Mouse (Mus musculus) embryo, embryonic 10.5 days (tissue): ENCODE results near the gene Pheta2.
"Not testable (repeated sequence)": the region's sequence is repeated elsewhere in the genome, so short reads cannot be mapped to it uniquely, and the experiment has no call there.

Source experiments
- DNase-seq: peaks from one replicate; pipeline ENCODE4 v3.0.0-alpha.2; 2015; ENCODE audit warnings: low spot score

The Pheta2 gene

GRCm38 (mm10) chr15:82368851-82369250 lies 30.1 kb downstream of the Pheta2 start:
- no peak for DNase-seq

- no peak for DNase-seq
Observed at GRCm38 (mm10) chr15:82372446-82372845, 33.7 kb downstream of the Pheta2 start.

DNA sequence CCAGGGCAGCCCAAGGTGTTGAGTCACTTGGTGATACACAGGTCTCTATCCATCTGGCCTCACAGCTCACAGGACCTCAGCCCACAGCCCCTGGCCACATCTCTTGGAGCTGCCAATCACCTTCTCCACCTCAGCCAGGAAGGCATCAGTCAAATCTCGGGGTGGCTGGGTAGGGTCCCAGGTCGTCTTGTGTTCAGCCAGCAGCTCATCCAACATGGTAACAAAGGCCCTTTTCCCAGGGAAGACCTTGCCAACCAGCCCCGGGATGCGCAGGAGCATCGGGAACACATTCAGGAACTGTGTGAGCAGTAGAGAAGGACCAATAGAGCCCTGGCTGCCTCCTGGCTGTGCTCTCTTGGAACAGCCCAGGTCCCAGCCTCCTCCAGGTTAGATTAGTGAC lies 34.2 kb downstream of the Pheta2 start:
- DNase-seq, result no peak

- DNase-seq, result no peak
Observed at GRCm38 (mm10) chr15:82374437-82374836, 35.7 kb downstream of the Pheta2 start.

DNA sequence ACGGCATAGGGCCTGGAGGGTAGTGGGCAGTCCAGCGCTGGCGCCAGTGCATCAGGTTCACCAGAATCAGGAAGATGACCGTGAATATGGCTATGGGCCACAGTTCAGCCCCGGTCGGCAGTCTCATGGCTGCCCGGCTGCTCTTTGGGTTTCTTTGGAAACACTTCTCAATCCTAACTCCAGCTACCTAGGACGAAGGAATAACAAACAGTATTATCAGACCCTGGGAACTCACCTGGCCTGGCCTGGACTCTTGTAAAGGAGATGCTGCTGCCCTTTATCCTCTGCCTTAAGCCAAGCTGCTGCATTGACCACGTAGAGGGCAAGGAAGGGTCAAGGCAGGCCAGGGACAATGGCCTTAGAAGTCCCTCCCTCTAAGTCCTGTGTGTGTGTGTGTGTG lies 37.1 kb downstream of the Pheta2 start:
- no peak for DNase-seq

GRCm38 (mm10) chr15:82376393-82377138 lies 37.8 kb downstream of the Pheta2 start:
- no peak for DNase-seq

DNA sequence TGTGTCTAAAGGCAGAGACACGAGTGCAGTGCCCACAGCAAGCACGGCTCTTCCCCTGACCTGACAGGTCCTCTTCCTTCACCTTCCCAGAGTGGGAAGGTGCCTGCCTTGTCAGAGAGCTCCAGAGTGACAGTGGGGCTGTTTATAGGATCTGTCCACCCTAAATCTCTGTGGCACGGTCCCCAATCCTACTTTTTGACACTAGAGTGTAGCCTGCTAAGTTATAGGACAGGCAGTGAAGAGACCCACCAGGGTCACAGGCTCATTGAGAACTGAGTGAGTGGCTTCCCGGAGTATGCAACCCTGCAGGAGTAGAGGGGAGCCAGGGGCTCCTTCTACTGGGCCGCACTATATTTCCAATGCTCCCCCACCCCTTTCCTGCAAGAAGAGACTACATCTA lies 39.0 kb downstream of the Pheta2 start:
- DNase-seq, result no peak

DNA sequence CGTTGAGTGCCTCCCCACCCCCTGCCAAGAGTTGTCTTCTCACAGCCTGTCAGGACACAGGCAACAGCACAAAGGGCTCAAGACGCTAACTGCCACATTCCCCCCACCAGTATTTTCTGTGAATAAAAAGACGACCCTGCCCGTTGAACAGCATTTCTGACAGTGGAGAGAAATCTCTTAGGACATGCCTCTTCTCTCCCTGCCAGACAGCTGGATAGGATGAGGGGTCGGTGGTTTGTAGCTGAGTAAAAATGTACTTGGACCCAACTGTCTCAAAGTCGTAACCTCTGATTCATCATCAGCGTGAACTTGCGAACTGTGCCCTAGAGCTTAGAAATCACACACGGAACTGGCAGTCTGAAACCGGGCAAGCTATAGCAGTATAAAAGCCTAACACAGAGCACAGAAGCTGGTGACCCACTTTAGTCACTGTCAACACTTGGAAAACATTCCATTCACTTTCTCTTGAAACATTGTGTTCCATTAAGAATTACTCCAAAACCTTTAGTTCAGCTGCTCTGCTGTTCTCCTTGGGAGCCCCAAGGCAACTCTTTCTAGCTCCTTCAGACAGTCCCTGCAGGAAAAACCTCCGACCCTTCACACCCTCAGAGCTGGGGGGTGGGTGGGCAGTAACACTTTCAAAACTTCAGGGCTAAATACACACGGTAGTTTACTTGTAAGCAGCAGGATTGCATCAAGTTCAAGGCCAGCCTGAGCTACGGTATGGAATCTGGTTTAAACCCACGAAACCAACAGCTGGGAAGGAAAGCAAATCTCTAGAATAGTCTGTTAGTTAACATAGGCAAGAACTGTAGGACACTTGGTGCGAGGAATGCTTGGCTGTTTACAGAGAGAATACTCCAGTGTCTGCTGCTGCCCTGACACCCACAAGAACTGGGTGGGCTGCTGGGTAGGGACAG lies 39.8 kb downstream of the Pheta2 start:
- DNase-seq, result peak; percentile 18

- DNase-seq, result no peak
Observed at GRCm38 (mm10) chr15:82379511-82379870, 40.7 kb downstream of the Pheta2 start.

DNA sequence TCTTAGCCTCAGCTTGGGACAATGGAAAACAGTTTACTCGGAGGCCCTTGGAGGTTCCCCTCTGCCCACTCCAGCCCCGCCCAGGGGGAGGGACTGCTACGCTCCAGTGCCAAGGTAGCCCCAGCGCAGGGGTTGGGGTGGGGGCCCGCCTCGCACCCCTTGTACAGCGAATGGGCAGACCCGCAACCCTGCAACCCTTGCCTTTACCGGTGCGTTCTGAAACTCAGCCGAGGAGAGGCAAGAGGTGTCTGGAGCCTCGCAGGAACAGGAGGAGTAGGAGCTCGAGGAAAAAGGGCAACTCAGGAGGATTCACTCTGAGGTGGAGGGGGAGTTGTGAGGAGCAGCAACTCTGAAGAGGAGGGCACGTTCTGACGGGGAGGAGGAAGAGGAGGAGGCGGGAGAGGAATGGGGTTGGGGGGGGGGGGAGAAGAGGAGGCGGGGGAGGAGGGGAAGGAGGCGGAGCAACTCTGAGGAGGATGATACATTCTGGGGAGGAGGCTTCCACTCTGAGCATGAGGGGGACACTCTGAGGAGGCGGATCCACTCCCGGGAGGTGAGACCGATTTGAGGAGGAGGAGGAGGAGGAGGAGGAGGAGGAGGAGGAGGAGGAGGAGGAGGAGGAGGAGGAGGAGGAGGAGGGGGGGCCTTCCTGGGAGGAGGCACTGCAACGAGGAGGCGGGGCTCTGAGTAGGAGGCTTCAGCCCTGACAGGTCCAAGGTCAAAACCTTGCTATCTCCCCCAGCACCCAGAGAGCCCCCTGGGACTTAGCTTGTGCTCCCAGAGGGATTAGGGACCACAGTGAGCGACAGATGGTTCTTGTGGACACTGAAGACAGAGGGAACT lies 41.4 kb downstream of the Pheta2 start, which contains the start of gene Cyp2d22:
Cyp2d22 (minus strand) TSS at position 390 of the 843 bp plus-strand sequence.
- DNase-seq, result peak; percentile 63

DNA sequence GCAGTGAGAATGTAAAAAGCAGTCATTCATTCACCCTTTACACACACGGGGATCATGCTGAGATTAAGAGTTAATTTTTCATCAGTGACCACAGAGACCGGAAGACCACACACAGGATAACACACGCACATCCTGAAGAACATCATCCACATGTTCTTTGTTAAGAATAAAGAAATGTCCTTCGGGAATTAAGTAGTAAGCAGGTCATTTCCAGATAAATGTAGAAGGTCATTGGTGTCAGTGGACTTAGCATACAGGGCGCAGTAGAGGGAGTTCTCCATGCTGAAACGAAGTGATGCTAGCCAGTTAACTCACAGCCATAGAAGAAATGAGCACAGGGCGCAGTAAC lies 41.9 kb downstream of the Pheta2 start:
- DNase-seq, result no peak

DNA sequence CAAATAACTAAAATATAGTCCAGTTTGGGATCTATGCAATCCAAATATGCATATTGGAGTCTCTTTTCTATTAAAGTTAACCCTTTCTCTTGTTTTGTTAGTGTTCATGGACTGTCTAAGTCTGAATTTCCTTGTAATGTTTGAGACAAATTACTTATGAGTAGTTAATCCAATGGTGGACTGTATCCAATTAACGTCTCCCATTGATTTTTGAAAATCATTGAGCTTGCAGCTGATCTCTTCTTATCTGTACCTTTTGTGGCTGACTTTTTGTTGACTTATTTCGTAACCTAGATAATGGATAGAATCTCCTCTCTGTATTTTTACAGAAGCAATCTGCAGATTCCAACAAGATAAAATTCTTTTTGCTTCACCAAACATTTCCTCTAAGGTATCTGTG lies 43.7 kb downstream of the Pheta2 start:
- DNase-seq, result no peak

DNA sequence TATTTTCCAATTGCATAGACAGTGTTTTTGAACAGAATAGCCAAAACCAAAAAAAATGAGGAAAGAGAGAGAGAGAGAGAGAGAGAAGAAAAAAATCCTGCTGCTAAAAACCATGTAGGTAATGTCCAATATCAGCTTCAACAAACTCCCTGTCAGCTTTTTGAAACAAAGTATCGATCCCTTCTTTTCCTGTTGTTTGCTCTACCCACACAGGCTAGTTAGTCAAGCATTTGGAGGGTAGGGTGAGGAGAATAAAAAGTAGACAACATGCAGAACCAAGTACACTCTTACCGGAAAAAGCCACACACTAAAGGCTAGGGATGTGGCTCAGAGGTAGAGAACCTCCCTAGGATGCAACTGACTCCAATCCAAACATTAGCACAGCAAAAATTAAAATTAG lies 47.0 kb downstream of the Pheta2 start:
- DNase-seq, result no peak

DNA sequence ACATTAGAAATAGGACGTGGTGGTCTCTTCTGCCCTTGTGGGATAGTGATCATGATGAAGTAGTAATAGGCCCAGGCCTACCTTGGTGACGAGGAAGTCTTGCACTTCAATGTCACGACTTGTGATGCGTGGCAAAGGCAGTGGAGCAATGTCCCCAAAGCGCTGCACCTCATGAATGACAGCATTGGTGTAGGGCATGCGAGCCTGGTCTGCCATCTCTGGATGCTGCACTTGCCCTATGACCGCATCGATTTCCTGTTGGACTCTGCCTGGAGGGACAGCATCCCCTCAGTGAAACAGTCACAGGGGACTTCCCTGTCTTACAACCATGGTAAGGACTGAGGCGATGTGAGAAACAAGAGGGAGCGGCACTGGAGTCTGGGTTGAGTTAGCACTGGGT lies 51.2 kb downstream of the Pheta2 start:
- not testable (repeated sequence) for DNase-seq

GRCm38 (mm10) chr15:82393922-82394321 lies 55.2 kb downstream of the Pheta2 start, which contains the start of gene Cyp2d11:
Cyp2d11 (minus strand) TSS chr15:82394022.
- DNase-seq, result not testable (repeated sequence)
